Mouse (Mus musculus): ENCODE results near the gene Krt78.
A peak's percentile ranks its signal among the peaks of the same experiment; 100 is the strongest.
"Not testable (repeated sequence)": the region's sequence is repeated elsewhere in the genome, so short reads cannot be mapped to it uniquely, and the experiment has no call there.

The Krt78 gene

DNA sequence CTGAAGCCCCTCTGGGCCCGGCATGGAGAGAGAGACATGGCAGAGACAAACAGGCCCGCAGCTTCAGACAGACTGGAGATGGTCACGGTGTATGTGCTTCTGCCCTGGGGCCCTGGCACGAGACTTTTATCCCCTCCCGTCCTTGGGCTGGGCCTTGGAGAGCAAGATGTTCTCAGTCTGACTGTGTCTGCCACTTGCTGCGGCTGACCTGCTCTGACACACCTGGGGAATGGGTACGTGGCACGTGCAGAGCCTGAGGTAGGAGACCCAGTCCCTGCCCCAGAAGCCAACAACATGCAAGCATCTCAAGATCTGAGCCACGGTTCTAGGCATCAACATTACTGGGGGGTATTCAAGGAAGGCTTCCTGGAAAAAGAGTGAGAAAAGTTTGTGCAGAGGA lies at the start of gene Krt78:
TSS of gene Krt78 (minus strand) at position 101 of the 400 bp plus-strand sequence.
- no peak for DNase-seq

DNA sequence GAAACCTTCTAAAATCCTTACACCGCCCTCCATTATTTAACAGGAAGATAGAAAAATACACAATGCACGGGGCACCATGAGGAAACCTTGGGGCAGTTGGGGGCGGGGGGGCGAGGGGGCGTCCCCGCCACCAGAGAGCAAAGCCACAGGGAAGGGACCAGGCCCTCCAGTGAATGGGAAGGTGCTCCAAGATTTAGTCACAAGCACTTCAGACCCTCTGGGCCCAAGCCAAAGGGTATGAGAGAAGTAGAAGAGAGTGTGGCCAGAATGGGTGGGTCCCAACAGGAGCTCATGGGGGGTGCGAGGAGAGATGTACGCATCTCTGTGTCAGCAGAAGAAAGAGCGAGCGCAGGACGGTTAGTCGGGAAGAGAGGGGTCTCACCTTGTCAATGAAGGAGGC lies 49.4 kb upstream of the Krt78 start:
- peak; percentile 67 for DNase-seq

DNA sequence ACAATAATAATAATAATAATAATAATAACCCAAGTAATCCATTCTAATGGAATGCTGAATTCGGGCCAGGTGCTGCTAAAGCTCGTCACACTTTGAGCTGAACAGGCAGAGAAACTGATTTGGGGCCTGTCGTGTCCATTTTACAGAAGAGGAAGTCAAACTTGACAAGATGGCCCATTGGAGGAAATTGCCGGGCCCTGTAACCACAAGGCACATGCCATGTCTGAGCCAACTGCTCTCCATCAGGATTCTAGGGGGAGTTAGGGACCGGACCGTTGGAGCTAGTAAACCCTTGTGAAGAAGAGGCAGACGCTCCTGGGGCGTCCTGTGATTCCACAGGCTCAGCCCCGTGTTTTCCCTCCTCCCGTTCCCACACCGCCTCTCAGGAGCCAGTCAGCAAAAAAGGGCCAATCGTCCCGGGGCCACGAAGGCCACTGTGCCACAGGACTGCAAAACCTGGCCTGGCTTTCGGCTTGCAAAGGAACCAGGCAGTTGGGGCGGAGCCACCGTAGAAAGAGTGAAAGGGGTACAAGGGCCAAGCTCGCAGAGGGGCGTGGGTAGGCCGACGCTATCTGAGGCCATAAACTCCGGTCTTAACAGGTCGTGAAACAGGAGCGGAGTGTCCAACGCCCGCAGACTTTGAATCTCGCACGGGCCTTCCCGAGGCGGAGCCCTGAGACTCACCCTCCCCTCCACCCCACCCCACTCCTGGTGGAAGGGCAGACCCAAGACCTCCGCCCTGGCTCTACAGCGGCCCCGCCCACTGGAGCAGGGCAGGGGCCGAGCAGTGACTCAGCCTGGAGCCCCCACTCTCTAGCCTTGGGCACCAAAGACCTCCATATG lies 48.8 kb upstream of the Krt78 start:
- peak; percentile 71 for DNase-seq

DNA sequence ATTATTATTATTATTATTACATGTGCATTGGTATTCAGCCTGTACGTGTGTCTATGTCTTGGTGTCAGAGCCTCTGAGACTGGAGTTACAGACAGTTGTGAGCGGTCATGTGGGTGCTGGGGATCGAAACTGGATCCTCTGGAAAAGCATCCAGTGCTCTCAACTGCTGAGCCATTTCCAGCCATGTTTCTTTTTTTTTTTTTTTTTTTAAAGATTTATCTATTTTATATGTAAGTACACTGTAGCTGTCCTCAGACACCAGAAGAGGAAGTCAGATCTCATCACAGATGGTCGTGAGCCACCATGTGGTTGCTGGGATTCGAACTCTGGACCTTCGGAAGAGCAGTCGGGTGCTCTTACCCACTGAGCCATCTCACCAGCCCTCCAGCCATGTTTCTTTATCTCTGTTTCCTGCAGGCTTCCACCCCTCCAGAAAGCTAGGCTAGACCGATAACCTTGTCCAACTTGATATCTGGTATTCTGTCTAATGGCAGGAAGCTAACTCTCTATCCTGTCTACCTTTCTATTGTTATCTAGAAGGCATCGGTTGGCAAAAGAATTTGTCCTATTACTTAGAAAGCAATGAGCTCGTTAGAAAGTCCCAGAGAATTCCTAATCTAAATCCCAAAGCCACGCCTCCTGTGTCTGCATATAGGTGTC lies 45.7 kb upstream of the Krt78 start:
- DNase-seq: no peak

DNA sequence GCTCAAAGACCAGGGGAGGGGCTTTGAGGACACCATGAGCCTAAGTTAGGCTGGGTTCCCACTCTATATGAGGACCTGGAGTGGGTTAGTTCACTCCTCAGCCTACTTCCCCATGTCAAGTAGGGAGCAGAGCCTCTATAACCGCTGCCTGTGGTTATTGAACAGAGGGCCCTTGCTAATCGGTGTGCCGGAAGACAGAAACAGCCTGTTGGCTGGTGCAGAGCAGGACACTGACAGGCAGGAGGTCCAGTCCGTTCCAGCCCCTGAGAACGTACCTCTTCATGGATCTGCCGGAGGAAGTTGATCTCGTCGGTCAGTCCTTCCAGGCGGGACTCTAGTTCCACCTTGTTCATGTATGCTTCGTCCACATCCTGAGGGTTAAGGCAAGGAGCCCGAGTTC lies 45.1 kb upstream of the Krt78 start:
- no peak for DNase-seq

DNA sequence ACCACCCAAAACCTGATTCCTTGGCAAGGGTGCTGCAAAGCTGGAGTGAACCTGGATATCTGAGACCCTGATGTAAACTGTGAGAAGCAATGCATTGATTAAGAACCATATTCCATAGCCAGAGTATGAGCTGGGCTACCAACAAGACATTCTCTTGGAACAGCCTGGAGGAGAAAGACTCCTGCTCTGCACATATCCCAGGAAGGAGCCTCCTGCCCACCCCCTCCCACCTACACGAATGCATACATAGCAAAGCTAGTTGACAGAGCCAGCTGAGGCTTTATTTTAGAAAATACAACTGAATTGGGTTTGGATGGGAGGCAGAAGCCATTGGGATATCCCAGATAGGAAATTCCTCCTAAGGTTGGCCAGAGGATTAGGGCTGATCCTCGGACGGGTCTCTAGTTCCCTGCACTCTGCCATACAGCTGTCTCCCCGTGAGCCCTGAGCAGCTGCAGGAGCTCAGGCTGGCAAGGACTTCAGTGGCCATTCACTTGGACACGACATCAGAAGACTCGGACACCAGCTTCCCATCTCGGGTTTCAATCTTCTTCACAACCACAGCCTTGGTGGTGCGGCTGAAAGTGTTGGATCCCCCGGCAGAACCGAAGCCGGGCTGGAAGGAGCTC lies 42.5 kb upstream of the Krt78 start:
- not testable (repeated sequence) for DNase-seq

DNA sequence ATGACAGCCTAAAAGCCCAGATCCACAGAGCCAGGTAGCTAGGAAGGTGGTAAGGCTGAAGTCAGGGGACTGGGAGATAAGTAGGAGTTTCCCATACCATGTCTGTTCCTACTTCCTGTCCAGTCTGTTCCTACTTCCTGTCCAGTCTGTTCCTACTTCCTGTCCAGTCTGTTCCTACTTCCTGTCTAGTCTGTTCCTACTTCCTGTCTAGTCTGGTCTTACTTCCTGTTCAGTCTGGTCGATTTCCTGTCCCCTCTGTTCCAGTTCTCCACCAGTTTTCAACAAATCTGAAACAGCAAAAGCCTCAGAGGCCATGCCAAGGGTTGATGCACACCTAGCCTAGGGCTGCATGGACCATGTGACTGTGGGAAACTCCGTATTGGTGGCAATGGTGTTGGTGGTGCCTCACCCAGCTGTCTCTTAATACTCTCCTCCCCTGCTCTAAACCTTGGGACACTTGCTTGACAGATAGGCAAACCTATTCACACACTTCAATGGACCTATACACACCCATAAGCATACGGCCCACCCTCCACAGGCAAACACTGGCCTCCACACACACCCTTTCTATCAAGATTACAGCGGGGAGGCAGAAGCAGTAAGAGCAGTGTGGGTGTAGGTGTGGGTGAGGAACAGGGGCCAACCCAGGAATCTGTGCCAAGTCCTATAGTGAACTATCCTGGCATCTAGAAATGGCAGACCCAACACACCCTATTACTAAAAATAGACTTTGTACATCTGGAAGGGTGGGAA lies 41.6 kb upstream of the Krt78 start:
- no peak for DNase-seq

DNA sequence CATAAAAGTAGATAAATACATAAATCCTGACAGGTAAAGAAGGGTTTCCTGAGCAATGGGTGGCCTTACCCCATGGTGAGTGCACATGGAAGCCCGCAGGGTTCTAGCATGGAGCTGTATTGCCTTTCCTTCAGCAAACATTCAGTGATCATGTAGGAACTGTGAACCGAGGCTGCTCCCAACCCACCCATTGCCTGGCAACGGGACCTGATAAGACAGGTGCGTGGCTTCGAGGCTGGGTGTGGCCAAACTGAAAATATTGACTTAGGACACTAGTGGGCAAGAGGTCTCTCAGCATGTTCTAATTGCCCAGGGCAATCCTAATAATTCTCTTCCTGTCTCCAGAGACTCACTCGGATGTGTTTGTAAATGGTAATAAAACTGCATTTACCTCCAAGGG lies 40.3 kb upstream of the Krt78 start:
- no peak for DNase-seq

DNA sequence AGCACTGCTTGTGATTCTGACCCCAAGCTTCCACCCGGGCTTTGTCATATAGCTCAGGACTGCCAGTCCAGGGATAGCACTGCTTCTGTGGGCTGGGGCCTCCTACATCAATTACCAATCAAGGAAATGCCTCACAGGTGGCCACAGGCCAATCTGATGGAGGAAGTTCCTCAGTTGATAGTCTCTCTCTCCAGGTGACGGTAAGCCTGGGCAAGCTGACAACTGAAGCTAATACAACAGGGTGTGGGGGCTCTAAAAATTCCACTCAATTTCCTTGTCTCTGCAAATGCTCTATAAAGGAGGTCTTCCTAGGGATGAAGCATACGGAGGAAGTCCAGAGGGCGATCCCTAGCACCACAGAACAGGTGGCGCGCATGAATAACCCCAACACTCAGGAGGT lies 36.9 kb upstream of the Krt78 start:
- no peak for DNase-seq

DNA sequence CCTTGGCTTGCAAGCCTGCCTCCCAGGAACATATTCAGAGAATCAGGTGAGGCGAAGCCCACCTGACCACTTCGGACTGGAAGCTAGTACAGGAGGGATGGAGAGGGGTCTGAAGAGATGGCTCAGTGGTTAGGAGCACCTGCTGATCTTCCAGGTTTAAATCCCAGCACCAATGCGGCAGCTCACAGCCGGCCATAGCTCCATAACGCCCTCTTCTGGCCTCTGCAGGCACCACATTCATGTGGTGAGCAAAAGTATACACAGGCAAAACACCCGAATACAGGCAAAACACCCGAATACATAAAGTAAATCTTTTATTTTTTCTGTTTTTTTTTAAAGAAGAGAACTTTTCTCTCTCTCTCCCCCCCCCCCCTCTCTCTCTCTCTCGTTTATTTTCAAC lies 34.6 kb upstream of the Krt78 start:
- DNase-seq: no peak

DNA sequence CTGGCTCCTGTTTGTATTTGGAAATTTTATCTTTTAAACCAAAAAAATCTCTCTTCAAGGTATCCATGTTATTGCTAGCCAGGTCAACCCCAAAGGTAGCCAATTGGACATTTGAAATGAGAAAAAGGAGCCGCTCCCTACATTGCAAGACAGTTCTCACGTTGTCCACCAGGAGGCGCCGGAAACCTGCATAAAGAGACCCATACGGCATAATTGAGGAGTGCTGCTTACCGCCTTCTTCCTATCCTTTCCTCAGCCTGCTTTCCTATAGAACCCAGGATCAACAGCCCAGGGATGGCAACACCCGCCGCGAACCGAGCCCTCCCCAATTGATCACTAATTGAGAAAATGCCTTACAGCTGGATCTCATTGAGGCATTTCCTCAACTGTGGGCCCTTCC lies 34.0 kb upstream of the Krt78 start:
- DNase-seq: peak; percentile 88

DNA sequence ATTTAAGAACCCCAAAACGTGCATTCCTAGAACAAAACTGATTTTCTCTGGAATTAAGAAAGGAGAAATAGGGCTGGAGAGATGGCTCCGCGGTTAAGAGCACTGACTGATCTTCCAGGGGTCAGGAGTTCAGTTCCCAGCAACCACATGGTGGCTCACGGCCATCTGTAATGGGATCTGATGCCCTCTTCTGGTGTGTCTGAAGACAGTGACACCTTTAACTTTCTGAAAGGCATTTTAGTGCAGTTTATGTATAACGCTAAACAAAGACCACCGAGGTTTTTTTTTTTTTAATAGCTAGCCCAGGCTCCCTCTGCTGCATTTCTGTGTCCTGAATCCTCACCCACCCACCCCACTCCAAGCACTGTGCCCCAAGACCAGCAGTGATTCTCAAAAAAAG lies 30.7 kb upstream of the Krt78 start:
- no peak for DNase-seq

DNA sequence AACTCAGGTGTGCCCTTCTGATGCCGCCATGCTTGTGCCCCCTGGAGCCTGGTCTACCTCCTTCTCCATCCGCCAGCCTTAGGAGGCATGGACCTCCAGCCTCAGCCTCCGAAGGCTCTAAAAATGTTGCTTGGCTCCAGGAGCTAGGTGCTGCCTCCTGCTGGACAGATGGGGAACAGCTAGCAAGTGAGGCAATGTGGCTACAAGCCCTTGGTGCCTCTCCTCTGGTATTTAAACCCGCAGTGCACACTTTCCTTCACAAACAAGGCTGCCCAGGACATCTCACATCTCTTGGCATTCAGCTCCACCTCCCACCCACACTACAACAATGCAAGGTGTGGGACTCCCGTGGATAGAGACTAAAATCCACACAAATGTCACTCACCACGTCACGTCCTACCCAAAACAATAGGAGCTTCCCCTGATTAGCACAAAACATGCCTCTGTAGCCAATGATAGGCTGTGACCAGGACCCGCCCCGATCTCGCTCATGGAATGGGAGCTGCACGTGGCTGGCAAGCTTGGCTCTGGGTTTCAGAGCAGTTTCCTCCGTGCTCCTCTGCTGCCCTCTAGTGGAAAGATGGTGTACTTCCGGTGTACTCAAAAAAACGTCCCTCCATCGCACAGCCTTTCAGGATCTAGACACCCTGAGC lies 30.0 kb upstream of the Krt78 start:
- peak; percentile 96 for DNase-seq

DNA sequence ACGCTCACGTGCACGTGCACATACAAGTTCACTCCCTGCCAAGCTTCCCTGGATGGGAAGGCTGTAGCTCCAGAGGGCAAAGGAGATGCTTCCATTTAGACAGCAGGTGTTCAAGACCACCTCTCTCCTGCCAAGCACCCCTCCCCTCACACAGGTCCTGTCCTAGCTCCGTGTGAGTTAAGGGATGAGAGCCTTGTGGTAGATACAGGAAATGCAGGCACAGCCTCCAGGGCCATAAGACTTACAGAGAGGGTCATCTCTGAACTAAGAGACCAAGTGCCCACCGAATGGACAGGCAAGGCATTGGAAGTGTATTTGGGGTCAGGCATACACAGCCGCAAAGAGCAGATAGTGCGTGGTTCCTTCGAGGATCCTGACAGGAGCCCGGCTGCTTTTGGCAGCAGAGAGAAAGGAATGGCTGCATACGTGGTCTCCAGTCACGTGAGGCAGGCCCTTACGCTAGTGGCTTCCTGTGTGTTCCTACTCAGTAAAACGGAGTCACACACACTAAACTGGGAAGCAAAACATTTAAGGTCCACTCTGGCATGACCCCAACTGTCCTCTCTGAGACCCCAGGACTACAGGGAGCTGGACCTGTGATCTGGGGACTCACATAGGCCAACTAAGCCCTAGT lies 29.3 kb upstream of the Krt78 start:
- no peak for DNase-seq

DNA sequence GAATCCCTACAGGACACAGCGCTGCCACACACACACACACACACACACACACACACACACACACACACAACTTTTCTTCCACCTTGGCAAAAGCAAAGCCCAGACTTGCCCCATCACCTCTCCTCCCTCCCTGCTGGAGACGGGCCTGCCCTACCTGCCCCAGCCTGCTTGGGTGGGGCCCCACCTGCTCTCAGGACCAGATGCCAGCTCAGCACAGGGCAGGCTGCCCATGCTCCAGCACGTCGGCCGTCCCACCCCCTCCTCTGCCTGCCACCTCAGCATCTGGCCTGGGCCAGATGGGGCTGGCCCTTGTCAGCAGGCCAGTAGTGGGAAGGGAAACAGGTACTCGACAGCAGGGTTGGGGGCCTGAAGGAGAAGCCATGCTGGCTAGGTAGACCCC lies 26.8 kb upstream of the Krt78 start:
- peak; percentile 74 for DNase-seq

DNA sequence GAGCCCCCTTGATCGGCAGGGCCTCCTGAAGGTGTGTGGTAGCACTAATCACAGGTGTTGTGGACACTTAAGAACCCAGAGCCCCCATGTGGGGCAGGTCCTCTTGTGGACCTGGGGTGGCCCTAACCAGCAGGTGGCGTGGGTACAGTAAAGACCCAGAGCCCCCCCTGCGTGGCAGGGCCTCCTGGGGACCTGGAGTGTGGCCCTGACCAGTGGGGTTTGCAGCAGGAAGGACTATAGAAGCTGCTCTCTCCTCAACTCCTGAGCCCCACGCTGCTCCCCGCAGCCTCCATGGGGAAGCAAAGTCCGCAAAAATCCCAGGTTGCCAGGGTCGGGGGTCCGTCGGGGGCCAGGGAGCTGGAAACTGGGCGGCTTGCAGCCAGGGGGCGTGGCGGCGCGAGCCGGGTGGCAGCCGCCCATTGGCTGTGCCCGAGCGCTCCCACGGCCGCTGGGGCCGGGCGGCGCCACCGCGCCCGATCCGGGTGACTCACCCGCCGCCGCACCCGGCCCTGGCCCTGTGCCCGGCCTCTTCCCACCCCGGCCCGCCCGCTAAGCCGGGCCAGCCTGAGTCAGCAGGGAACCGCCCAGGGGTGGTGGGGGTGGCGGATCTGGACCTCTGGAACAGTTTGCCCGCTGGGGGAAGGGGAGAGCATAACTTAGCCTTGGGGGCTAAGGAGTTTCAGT lies 23.1 kb upstream of the Krt78 start:
- DNase-seq: peak; percentile 96

DNA sequence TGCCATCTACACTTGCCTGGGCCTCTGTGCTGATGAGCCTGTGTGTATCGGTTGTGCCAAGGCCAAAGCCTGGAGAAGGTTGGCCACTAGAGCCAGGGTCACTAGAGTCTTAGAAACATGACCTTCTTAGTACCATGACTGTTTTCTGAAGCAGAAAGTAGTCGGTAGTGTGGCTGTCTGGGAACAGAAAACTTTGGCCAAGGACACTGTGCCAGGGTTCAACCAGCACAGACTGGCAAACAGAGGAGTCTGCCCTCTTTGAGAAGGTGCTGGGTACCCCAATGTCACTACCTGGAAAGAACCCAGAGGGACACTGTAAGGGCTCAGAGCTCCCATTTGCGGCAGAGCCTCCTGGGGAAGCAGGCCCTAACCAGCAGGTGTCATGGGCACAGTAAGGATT lies 22.6 kb upstream of the Krt78 start:
- DNase-seq: no peak

DNA sequence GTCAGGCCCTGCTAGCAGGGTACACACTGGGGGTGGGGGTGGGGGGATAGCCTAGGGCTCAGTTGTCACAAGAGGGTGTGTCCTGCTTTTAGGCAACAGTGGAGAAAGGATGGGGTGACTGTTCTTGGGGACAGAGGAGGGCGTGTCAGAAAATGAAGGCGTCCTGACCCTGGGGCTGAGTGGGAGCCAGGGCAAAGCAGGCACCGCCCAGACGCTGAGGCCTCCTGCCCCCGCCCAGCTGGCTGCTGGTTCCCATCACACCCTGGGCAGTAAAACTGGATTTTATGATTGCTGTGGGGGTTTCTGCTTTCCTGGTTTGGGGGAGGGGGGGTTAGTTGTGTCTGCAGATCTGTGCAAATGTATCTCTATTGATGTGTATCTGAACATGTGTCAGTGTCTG lies 21.9 kb upstream of the Krt78 start:
- DNase-seq: peak; percentile 69

DNA sequence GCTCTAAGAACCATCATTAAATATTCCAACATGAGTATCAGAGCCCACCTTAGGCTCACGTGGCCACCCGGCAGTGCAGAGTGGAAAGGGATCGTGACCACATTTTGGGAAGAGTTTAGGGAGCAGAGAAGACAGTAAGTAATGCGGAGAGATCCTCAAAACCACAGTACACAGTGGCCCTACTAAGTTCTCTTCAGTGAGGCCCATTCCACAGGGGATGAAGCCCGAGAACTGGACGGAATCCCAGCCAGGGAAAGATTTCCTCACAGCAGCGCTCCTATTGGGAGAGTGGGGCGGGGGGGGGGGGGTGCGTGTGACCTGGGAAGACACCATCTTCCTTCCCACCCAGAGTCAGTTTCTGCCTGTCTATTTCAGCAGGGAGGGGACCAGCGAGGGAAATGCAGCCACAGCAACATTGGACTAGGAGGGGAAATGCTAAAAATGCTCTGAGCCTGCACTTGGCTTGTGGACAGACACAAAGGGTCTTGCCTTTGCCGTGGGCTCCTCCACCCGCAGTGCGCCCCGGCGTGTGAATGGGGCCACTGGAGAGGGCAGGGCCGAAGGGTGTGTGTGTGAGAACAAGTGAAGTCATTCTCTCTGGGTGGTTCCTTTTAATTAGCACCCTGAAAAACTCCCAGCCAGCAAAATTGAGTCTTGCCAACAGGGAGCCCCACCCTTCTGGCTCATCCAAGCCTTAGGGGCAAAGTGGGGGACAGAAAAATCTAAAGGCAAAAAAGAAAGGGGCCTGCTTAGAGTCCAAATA lies 20.2 kb upstream of the Krt78 start:
- no peak for DNase-seq

DNA sequence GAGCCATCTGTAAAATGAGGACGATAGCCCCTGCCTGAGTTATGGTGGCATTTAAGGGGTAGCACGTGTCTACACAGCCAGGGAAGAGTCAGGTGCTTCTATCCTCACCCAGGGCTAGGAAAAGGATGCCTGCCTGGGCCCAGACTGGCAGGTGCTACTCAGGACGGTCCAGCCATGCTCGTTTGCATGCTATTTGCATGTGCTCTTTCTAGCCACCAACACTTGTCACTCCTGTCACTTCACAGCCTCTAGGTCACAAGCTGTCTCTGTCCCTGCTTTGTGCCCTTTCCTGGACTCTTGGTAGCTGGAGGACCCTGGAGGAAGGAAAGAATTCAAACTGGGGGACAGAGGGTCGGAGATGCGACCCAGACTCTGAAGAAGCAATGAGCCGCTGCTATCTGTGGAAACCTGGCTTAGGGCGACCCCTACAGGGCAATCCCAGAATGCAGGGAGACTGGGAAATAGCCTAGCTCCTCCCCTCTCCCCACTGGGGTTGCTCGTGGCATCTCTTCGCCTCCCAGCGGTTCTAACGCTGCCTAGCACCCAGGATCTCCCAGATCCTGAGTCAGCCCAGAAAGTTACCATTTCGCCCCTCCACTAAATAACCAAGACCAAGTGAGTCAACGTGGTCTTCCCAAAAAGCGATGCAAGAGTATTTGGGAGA lies 19.5 kb upstream of the Krt78 start:
- peak; percentile 96 for DNase-seq
